Mouse (Mus musculus): ENCODE results near the gene Cir1. TPM values are rescaled to one million over a fixed set of nuclear protein-coding genes. Genes with fewer than 3 reads are reported as not detected.

Gene Cir1
- polyA plus RNA-seq, 1 experiment = 6.6 TPM

DNA sequence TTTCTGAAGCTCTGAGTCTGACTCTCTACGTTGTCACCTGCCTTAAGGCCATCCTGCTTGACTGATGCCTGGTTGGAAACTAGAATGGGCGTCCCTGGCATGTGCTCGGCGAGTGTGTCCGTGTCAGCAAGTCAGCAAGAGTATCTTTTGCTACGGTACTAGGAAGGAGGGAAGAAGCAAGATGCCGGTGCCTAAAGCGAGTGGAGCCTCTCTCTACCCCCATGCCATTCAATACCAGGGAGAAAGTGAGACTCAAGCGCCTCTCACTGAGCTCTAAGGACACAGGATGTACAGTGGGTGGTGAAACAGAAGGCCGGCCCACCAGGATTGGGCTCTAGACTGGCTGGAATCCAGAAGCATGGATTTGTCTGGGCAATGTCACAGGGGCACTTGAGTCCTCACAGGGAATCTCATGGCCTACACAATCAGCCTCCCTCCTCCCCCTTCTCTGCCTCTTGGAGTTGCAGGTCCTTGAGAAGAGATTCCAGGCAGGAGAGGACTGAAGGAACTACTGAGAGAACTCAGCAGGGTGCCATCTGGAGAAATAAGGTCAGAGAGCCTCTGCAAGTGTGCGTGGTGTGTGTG is 47.8 kb downstream of the Cir1 start:
- H3K27me3 ChIP-seq (ENCODE audit: control insufficient read depth, insufficient read depth, insufficient read length) = peaks cover 5% of the 10 kb centered on the region
- H3K4me2 ChIP-seq (ENCODE audit: low read depth) = no peak overlapping the region
- TF ChIP-seq CEBPB (IDR thresholded peaks at IDR 0.05; ENCODE audit: insufficient read depth, poor library complexity, severe bottlenecking) = no peak
- TF ChIP-seq TCF3 (IDR thresholded peaks at IDR 0.05; ENCODE audit: insufficient read length, low read depth) = no peak
- TF ChIP-seq E2F4 (IDR thresholded peaks at IDR 0.05; ENCODE audit: insufficient read depth) = no peak
- TF ChIP-seq POLR2A (IDR thresholded peaks at IDR 0.05; ENCODE audit: insufficient read length, low read depth) = no peak
- TF ChIP-seq REST (IDR thresholded peaks at IDR 0.05; ENCODE audit: insufficient read depth, insufficient read length) = no peak
- no peak for TF ChIP-seq MYOG (IDR thresholded peaks at IDR 0.05; ENCODE audit: control insufficient read depth in 1 of 3, insufficient read depth in 1 of 3, insufficient read length in 2 of 3, low read depth in 2 of 3)
- TF ChIP-seq POLR2AphosphoS2 (IDR thresholded peaks at IDR 0.05; ENCODE audit: insufficient read length, low read depth) = no peak
- no peak for TF ChIP-seq MAX (IDR thresholded peaks at IDR 0.05; ENCODE audit: low read depth)
- no peak for TF ChIP-seq TCF12 (IDR thresholded peaks at IDR 0.05; ENCODE audit: insufficient read depth, poor library complexity, severe bottlenecking)
- TF ChIP-seq SRF (IDR thresholded peaks at IDR 0.05; ENCODE audit: control insufficient read depth, insufficient read length, low read depth) = no peak
- TF ChIP-seq USF1 (IDR thresholded peaks at IDR 0.05; ENCODE audit: low read depth) = no peak
- no peak for TF ChIP-seq MYOD1 (IDR thresholded peaks at IDR 0.05; ENCODE audit: control insufficient read depth in 1 of 3, insufficient read length in 2 of 3, low read depth in 2 of 3)
- no peaks in the 10 kb centered on the region for H3K79me2 ChIP-seq (ENCODE audit: control insufficient read depth, insufficient read depth)
- H3ac ChIP-seq (ENCODE audit: control insufficient read depth, insufficient read length) = no peak overlapping the region
- H3K4me3 ChIP-seq = no peak overlapping the region
- no peaks in the 10 kb centered on the region for H3K36me3 ChIP-seq (ENCODE audit: control insufficient read depth, insufficient read depth)

DNA sequence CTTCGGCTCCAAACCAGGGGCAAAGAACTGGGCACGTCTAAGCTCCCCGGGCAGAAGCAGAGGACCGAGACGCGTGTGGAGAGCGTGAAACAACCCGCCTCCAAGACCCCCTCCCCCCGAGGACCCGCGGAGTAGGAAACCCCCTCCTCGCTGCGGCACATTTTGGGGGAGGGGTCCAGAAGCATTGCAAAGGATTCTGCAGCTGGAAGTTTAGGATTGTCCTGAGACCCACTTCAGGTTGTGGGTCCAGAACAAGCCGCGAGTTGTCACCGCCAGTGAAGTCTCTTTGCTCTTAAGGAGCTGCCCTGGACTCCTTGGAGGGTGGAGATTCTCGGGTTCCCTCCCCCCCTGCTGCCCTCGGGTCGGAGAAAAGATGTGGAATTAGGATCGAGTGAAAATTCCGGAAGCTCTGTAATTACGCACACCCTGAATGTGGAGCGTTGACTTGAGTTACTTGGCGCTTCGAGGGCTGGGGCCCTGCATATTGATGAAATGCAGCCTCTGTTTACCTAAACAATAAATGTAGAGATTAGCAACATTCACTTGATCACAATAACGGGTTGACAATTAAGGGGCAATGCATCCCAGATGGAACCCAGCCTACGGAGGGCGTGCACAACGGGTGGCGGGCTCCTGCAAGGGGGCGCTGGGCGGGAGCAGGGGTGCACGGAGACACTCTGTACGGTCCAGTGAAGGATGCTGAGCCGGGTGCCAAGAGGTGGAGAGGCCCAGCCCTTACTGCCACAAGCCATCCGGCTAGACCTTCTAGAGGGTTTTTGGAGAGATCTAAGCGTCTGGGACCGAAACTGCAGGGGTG is 48.5 kb downstream of the Cir1 start:
- TF ChIP-seq USF1 (IDR thresholded peaks at IDR 0.05; ENCODE audit: low read depth) (no peak), E2F4 (IDR thresholded peaks at IDR 0.05; ENCODE audit: insufficient read depth) (no peak), TCF12 (IDR thresholded peaks at IDR 0.05; ENCODE audit: insufficient read depth, poor library complexity, severe bottlenecking) (no peak), MAX (IDR thresholded peaks at IDR 0.05; ENCODE audit: low read depth) (no peak), REST (IDR thresholded peaks at IDR 0.05; ENCODE audit: insufficient read depth, insufficient read length) (no peak), POLR2AphosphoS2 (IDR thresholded peaks at IDR 0.05; ENCODE audit: insufficient read length, low read depth) (no peak), MYOG (IDR thresholded peaks at IDR 0.05; ENCODE audit: control insufficient read depth in 1 of 3, insufficient read depth in 1 of 3, insufficient read length in 2 of 3, low read depth in 2 of 3) (no peak), SRF (IDR thresholded peaks at IDR 0.05; ENCODE audit: control insufficient read depth, insufficient read length, low read depth) (no peak), TCF3 (IDR thresholded peaks at IDR 0.05; ENCODE audit: insufficient read length, low read depth) (no peak), MYOD1 (IDR thresholded peaks at IDR 0.05; ENCODE audit: control insufficient read depth in 1 of 3, insufficient read length in 2 of 3, low read depth in 2 of 3) (no peak), POLR2A (IDR thresholded peaks at IDR 0.05; ENCODE audit: insufficient read length, low read depth) (no peak), CEBPB (IDR thresholded peaks at IDR 0.05; ENCODE audit: insufficient read depth, poor library complexity, severe bottlenecking) (no peak)
- Histone ChIP-seq H3ac (ENCODE audit: control insufficient read depth, insufficient read length) (no peak overlapping the region), H3K4me3 (no peak overlapping the region), H3K36me3 (ENCODE audit: control insufficient read depth, insufficient read depth) (no peaks in the 10 kb centered on the region), H3K4me2 (ENCODE audit: low read depth) (no peak overlapping the region), H3K27me3 (ENCODE audit: control insufficient read depth, insufficient read depth, insufficient read length) (peaks cover 5% of the 10 kb centered on the region), H3K79me2 (ENCODE audit: control insufficient read depth, insufficient read depth) (no peaks in the 10 kb centered on the region)

DNA sequence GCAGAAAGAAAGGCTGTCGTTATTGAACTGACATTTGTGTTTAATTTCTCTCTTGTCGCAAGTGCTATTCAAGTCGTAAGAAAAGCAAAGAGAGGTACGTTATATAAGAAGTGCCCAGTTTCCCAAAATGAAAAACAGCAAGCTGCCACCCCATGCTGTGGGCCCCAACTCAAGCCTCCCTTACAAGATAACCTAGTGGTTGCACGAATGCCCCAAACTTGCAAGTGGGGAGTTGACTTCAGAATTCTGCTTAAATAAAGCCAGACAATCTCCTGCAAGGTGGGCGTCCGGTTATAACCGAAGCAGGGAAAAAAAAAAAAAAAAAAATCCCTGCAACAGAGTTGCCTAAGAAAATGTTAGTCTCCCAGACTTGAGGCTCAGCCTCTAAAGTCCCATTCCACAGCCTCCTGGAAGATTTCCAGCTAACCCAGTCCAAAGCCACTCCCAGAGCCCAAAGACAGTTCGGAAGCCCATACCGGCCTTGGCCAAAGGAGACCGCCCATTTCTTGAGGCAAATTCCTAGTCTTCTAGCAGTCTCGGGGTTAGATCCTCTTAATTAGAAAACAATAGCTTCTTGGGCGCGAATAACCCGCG is 49.2 kb downstream of the Cir1 start:
- no peak for TF ChIP-seq MAX (IDR thresholded peaks at IDR 0.05; ENCODE audit: low read depth)
- no peak for TF ChIP-seq MYOD1 (IDR thresholded peaks at IDR 0.05; ENCODE audit: control insufficient read depth in 1 of 3, insufficient read length in 2 of 3, low read depth in 2 of 3)
- no peak for TF ChIP-seq CEBPB (IDR thresholded peaks at IDR 0.05; ENCODE audit: insufficient read depth, poor library complexity, severe bottlenecking)
- no peaks in the 10 kb centered on the region for H3K36me3 ChIP-seq (ENCODE audit: control insufficient read depth, insufficient read depth)
- H3K4me3 ChIP-seq = no peak overlapping the region
- no peak overlapping the region for H3ac ChIP-seq (ENCODE audit: control insufficient read depth, insufficient read length)
- H3K4me2 ChIP-seq (ENCODE audit: low read depth) = no peak overlapping the region
- H3K79me2 ChIP-seq (ENCODE audit: control insufficient read depth, insufficient read depth) = no peaks in the 10 kb centered on the region
- H3K27me3 ChIP-seq (ENCODE audit: control insufficient read depth, insufficient read depth, insufficient read length) = peaks cover 3% of the 10 kb centered on the region

DNA sequence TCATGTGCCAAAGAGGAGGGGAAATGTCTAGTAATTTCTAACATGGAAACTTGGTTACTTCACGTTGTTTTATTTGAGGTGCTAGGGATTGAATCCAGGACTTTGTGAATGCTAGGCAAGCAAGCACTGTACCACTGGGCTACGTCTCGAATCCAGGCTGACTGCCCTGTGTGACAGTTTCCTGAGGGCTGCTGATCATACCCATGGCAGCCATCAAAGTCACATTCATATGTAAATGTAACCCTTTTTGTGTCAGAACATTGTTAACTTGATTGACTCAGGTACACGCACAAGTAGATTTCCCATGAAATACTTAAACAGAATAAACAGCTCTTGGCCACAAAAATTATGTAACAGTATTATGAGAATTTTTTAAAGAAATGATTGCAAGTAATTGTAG is 63.8 kb downstream of the Cir1 start:
- no peaks in the 10 kb centered on the region for H3K36me3 ChIP-seq (ENCODE audit: control insufficient read depth, insufficient read depth)
- H3K4me2 ChIP-seq (ENCODE audit: low read depth) = no peak overlapping the region
- no peaks in the 10 kb centered on the region for H3K79me2 ChIP-seq (ENCODE audit: control insufficient read depth, insufficient read depth)
- no peak overlapping the region for H3K4me3 ChIP-seq
- no peak overlapping the region for H3ac ChIP-seq (ENCODE audit: control insufficient read depth, insufficient read length)
- H3K27me3 ChIP-seq (ENCODE audit: control insufficient read depth, insufficient read depth, insufficient read length) = no peaks in the 10 kb centered on the region
- no peak for TF ChIP-seq USF1 (IDR thresholded peaks at IDR 0.05; ENCODE audit: low read depth)
- no peak for TF ChIP-seq REST (IDR thresholded peaks at IDR 0.05; ENCODE audit: insufficient read depth, insufficient read length)
- no peak for TF ChIP-seq MYOG (IDR thresholded peaks at IDR 0.05; ENCODE audit: control insufficient read depth in 1 of 3, insufficient read depth in 1 of 3, insufficient read length in 2 of 3, low read depth in 2 of 3)
- no peak for TF ChIP-seq TCF12 (IDR thresholded peaks at IDR 0.05; ENCODE audit: insufficient read depth, poor library complexity, severe bottlenecking)
- no peak for TF ChIP-seq E2F4 (IDR thresholded peaks at IDR 0.05; ENCODE audit: insufficient read depth)
- no peak for TF ChIP-seq SRF (IDR thresholded peaks at IDR 0.05; ENCODE audit: control insufficient read depth, insufficient read length, low read depth)
